Mouse (Mus musculus) kidney, adult 2 months (tissue): ENCODE data around the gene Nlrp6. TPM values are rescaled to one million over a fixed set of nuclear protein-coding genes. Genes with fewer than 3 reads are reported as not detected.
"Not testable (repeated sequence)": the region's sequence is repeated elsewhere in the genome, so short reads cannot be mapped to it uniquely, and the experiment has no call there.

Source experiments
- DNase-seq: peaks from one replicate; pipeline ENCODE4 v3.0.0; 2021
- H3K27ac ChIP-seq: fragments of 200-500 bp; 2 replicates; pipeline ENCODE4 v1.5.1; 2012; ENCODE audit warnings: low read depth, low read length, control low read depth, inconsistent platforms; ENCODE audit not compliant: insufficient read depth
- H3K27me3 ChIP-seq: fragments of 200-500 bp; replicated peaks from 2 replicates; pipeline ENCODE4 v1.6.1; 2012; ENCODE audit warnings: mild to moderate bottlenecking, moderate library complexity, low read length, inconsistent platforms; ENCODE audit not compliant: control insufficient read depth, insufficient read depth
- H3K36me3 ChIP-seq: fragments of 200-500 bp; 2 replicates; pipeline ENCODE4 v1.6.1; 2012; ENCODE audit warnings: mild to moderate bottlenecking, moderate library complexity, low read length, inconsistent platforms; ENCODE audit not compliant: control insufficient read depth, insufficient read depth
- H3K4me1 ChIP-seq: fragments of 200-500 bp; 2 replicates; pipeline ENCODE4 v1.6.1; 2011; ENCODE audit warnings: low read length; ENCODE audit not compliant: control insufficient read depth, insufficient read depth
- H3K4me3 ChIP-seq: fragments of 200-500 bp; 2 replicates; pipeline ENCODE4 v1.5.1; 2011; ENCODE audit warnings: mild to moderate bottlenecking, low read depth, low read length, control low read depth; ENCODE audit not compliant: insufficient read depth
- CTCF ChIP-seq: fragments of 200-500 bp; conservative IDR thresholded peaks from 2 replicates; pipeline ENCODE4 v1.5.1; 2011; ENCODE audit warnings: low read depth, mild to moderate bottlenecking, control low read depth, low read length, moderate library complexity, mixed read lengths; ENCODE audit not compliant: insufficient read depth, insufficient read length
- POLR2A ChIP-seq: fragments of 200-500 bp; IDR thresholded peaks from one replicate; pipeline ENCODE4 v1.6.1; 2011; ENCODE audit warnings: low read depth, low read length, control low read depth
- WGBS: fragments of 180-500 bp; shearing (Covaris S2); methylation state at CpG from one replicate; pipeline ENCODE4 v1.1.7; 2018; 5-methylcytosine and 5-hydroxymethylcytosine counted together
- polyA plus RNA-seq: library from polyadenylated mRNA; depleted of rRNA; stranded (reverse); fragments of >200 nt; gene quantifications from 2 replicates; pipeline ENCODE4 v1.2.3, GENCODE M21; 2012

The Nlrp6 gene
- polyA plus RNA-seq, 1 experiment: 56.6 TPM

- TF ChIP-seq POLR2A: no peak
- no peak for TF ChIP-seq CTCF
- H3K27me3 ChIP-seq: no peaks in the 10 kb centered on the region
- WGBS: 84% methylated on average over 5 of the region's 5 CpGs
- no peak for DNase-seq
- H3K27ac ChIP-seq: no peak overlapping the region
- H3K36me3 ChIP-seq: no peaks in the 10 kb centered on the region
- H3K4me1 ChIP-seq: no peaks in the 10 kb centered on the region
- H3K4me3 ChIP-seq: no peak overlapping the region
Observed at GRCm38 (mm10) chr7:140960026-140960425, 39.3 kb downstream of the Nlrp6 start.

GRCm38 (mm10) chr7:140961416-140961815 lies 40.7 kb downstream of the Nlrp6 start:
- 78% methylated on average over 2 of the region's 2 CpGs for WGBS
- Histone ChIP-seq H3K27me3 (no peaks in the 10 kb centered on the region), H3K36me3 (no peaks in the 10 kb centered on the region), H3K4me3 (no peak overlapping the region), H3K27ac (no peak overlapping the region), H3K4me1 (no peaks in the 10 kb centered on the region)
- DNase-seq: no peak
- TF ChIP-seq POLR2A (no peak), CTCF (no peak)

GRCm38 (mm10) chr7:140962733-140963132 lies 42.0 kb downstream of the Nlrp6 start:
- 91% methylated on average over 2 of the region's 2 CpGs for WGBS
- H3K36me3 ChIP-seq: no peaks in the 10 kb centered on the region
- no peaks in the 10 kb centered on the region for H3K4me1 ChIP-seq
- no peaks in the 10 kb centered on the region for H3K27me3 ChIP-seq
- H3K4me3 ChIP-seq: no peak overlapping the region
- TF ChIP-seq POLR2A: no peak
- no peak for TF ChIP-seq CTCF
- no peak for DNase-seq
- no peak overlapping the region for H3K27ac ChIP-seq

- DNase-seq: no peak
- no peaks in the 10 kb centered on the region for H3K27me3 ChIP-seq
- H3K4me3 ChIP-seq: no peak within 1 kb of the TSS
- TF ChIP-seq CTCF: no peak
- TF ChIP-seq POLR2A: no peak
- no peaks in the 10 kb centered on the region for H3K4me1 ChIP-seq
- H3K27ac ChIP-seq: peak within 1 kb of the TSS; percentile 35; the same call in 1 of the 2 replicates
- WGBS: 95% methylated on average over 4 of the region's 4 CpGs
- no peaks in the 10 kb centered on the region for H3K36me3 ChIP-seq
Observed at GRCm38 (mm10) chr7:140966921-140967320, 46.2 kb downstream of the Nlrp6 start, which contains the start of gene Ifitm1. Gene Ifitm1, plus strand, starts transcription at chr7:140967221.

GRCm38 (mm10) chr7:140967862-140968591 lies 47.3 kb downstream of the Nlrp6 start:
- 47% methylated on average over 14 of the region's 14 CpGs for WGBS
- no peak for TF ChIP-seq POLR2A
- no peak for TF ChIP-seq CTCF
- Histone ChIP-seq H3K27me3 (no peaks in the 10 kb centered on the region), H3K36me3 (no peaks in the 10 kb centered on the region), H3K4me3 (peak overlapping the region; percentile 34), H3K4me1 (no peaks in the 10 kb centered on the region), H3K27ac (peak overlapping the region; percentile 35; the same call in 1 of the 2 replicates)
- no peak for DNase-seq

GRCm38 (mm10) chr7:140968710-140969109 lies 48.0 kb downstream of the Nlrp6 start:
- H3K27me3 ChIP-seq, H3K27ac ChIP-seq, H3K36me3 ChIP-seq, H3K4me1 ChIP-seq, DNase-seq: not testable (repeated sequence)
- peak overlapping the region; percentile 13; the same call in 1 of the 2 replicates for H3K4me3 ChIP-seq
- 72% methylated on average over 3 of the region's 3 CpGs for WGBS

- peak overlapping the region; percentile 22 for H3K27ac ChIP-seq
- H3K4me1 ChIP-seq: no peaks in the 10 kb centered on the region
- no peak for DNase-seq
- no peaks in the 10 kb centered on the region for H3K27me3 ChIP-seq
- no peak overlapping the region for H3K4me3 ChIP-seq
- H3K36me3 ChIP-seq: no peaks in the 10 kb centered on the region
- 64% methylated on average over 7 of the region's 7 CpGs for WGBS
- TF ChIP-seq CTCF: no peak
- no peak for TF ChIP-seq POLR2A
Observed at GRCm38 (mm10) chr7:140970931-140971330, 50.2 kb downstream of the Nlrp6 start.
